Mouse (Mus musculus): ENCODE measurements around the gene Usp24.
"Not testable (repeated sequence)": the region's sequence is repeated elsewhere in the genome, so short reads cannot be mapped to it uniquely, and the experiment has no call there.

Gene Usp24

DNA sequence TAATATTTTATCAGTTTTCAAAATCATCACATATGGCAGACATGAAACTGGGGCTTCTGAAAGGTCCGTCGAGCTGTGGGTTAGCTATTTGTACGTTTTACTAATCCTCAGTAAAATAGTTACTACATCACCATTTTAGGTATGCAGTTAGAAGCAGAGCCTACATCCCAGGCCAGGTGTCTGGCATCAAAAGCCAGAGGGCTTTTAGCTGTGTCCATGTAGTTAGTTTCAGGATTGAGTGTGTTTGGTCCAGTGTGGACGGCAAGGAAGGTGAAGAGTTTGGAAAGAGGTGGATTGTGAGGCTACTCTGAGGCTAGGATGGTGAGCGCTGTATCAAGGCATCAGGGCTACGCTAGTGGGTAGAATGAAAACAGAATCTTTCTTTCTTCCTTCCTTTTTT, 3.0 kb downstream of the Usp24 start:
- no peak for DNase-seq (ENCODE audit: low spot score)

DNA sequence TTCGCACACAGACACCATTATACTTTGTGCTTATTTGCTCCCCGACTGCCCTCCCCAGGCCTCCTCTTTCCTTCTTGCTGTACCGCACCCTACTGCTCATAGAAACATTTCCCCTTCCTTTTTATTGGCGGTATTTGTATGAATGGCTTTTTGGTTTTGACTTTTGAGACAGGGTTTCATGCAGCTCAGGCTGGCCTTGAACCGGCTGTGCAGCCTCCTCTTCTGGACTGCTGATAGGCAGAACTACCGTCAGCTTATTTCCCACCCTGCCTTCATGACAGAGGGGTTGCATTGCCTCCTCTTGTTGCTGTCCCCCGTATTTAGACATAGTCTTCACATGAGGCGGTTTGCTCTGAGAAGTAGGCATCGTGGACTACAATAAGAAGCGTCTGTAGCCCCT, 6.8 kb downstream of the Usp24 start:
- no peak for DNase-seq (ENCODE audit: low spot score)

DNA sequence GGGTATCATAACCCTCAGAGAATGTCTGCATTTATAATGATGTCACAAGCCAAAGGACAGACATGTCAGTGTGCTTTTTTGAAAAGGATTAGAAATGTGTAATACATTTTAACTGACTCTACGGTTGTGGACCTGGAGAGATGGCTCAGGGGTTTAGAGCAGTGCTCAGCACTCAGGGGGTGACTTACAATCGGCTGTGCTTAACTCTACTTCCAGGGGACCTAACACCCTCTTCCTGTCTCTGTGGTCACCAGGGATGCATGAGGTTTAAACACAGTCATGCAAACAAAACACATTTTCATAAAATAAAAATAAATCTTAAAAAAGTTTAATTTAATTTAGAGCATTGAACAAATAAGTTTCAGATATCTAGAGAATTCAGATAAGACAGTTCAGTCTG, 7.3 kb downstream of the Usp24 start:
- DNase-seq (ENCODE audit: low spot score) = no peak

DNA sequence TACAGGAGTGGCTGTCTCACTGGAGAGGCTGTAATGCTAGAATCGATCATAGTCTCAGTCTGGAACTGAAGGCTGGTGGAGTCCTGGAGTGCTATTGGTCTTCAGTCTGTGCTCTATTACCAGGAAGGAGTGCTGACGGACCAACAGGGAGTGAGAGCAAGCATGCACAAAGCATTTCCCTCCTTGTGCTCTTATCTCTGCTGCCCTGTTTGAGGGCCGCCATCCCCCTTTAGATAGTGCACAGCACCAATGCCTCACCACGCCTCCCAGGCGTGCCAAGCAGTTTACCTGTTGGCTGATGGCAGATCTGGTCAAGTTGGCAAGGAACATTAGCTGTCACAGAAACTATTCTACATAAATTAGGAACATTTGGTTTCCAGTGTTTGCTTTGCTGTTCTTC, 11.4 kb downstream of the Usp24 start:
- no peak for DNase-seq (ENCODE audit: low spot score)

DNA sequence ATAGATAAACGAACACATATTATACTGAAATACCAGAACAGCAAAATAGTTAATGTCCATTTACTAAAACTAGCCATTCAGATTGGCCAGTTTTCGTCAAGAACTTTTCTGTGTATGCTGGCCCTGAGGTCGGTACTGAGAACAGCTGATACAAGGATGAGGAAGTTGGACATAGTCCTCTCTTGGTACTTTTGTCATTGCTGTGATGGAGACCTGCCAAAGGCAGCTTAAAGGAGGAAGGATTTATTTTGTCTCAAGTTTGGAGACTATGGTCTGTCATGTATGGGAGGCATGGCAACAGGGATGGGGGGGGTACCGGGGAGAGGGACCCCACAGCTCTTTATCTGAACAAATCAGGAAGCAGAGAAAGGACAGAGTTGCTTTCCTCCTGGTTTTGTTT, 12.7 kb downstream of the Usp24 start:
- DNase-seq (ENCODE audit: low spot score) = no peak

DNA sequence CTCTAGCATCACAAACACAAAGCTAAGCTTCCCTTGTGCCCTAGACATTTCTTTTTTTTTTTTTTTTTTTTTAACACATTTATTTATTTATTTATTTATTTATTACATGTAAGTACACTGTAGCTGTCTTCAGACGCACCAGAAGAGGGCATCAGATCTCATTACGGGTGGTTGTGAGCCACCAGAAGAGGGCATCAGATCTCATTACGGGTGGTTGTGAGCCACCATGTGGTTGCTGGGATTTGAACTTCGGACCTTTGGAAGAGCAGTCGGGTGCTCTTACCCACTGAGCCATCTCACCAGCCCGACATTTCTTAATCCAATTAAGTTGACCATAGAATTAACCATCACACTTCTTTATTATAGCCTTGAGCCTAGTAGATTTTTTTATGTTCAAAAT, 13.2 kb downstream of the Usp24 start:
- not testable (repeated sequence) for DNase-seq (ENCODE audit: low spot score)

DNA sequence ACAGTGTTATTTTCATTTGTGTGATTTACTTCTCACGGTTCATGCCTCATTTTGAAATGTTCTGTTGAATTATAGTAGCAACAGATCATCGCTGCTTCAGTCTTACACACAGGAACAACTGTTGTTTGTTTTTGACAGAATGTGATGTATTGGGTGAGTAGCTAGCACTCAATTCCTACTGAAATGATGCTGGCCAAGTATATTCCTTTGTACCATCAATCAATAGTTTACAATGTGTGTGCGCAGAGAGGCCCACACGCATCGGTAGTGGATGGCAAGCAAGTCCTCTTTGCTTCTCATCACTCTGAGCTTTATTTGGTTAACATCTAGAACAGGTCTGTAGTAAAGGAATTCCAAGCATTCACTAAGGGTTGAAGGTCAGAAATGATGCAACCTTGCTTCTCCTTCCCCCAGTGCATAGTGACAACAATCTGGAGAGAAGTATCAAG, 14.4 kb downstream of the Usp24 start:
- peak; percentile 22 for DNase-seq (ENCODE audit: low spot score)

DNA sequence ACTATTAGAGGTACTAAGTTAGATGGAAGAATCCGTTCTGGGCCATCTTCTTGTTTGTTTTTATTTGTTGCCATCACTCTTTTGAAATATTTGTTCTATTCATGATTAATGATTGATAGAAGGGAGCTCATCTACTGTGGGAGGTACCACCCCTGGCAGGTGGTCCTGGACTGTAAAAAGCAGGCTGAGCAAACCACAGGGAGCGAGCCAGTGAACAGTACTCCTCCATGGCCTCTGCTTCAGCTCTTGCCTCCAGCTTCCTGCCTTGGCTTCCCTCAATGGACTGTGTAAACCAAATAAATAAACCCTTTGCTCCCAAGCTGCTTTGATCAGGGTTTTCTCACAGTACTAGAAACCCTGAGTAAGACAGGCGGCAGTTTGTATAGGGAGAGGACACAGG, 17.1 kb downstream of the Usp24 start:
- DNase-seq (ENCODE audit: low spot score) = no peak

DNA sequence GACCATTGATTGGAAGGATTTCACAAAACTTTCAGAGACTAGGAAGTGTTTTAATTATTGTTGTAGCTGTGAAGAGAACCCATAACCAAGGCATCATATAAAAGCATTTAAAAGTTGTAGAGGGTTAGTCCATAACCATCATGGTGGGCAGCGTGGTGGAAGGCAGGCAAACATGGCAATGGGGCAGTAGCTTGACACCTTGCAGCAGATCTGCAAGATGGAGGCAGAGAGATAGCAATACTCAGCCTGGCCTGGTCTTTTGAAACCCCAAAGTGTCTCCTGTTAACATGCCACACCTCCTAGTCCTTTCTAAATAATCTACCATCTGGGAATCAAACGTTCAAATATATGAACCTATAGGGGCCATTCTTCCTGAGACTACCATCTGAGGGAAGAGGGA, 17.6 kb downstream of the Usp24 start:
- DNase-seq (ENCODE audit: low spot score) = no peak

DNA sequence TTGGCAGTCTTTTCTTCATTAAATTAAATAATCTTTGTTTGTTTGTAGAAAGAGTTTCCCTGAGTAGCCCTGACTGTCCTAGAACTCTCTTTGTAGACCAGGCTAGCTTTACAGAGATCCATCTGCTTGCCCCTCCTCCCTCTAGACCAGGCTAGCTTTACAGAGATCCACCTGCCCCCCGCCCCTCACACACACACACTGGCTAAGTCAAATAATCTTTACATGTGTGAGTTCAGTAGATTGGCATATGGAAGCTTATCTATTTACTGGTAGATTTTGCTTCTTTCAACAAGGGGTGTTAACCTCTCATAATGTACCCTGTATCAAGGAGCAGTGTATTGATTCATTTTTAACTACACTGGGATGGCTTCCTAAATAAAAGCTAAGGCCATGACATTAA, 19.8 kb downstream of the Usp24 start:
- no peak for DNase-seq (ENCODE audit: low spot score)

DNA sequence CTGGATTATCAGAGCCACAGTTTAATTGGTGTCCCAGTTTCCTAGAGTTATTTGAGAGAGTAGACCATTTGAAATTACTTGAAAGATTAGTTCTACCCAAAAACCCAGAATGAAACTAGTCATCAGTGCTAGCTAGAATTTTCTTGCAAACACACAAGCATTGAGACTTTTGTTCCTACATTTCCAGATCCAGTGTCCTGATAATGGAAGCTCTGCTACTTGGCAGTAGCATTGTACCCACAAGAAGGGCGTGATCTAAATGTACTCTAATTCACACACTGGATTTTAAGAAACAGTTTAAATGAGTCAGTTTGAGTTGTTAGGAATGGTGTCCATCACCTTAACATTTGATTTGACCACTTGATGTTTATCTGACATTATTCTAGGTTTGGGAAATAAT, 31.7 kb downstream of the Usp24 start:
- DNase-seq (ENCODE audit: low spot score) = no peak

DNA sequence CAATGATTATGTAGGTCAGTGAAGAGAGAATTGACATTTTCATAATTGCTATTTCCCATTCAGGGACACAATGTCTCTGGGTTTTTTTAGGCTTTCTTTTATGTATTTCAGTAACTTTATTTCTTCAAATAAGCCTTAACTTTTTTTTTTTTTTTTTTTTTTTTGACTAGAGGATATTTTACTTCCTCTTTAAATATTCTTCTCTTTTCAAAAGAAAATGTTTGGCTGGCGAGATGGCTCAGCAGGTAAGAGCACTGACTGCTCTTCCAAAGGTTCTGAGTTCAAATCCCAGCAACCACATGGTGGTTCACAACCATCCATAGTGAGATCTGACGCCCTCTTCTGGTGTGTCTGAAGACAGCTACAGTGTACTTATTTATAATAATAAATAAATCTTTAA, 39.0 kb downstream of the Usp24 start:
- not testable (repeated sequence) for DNase-seq (ENCODE audit: low spot score)

DNA sequence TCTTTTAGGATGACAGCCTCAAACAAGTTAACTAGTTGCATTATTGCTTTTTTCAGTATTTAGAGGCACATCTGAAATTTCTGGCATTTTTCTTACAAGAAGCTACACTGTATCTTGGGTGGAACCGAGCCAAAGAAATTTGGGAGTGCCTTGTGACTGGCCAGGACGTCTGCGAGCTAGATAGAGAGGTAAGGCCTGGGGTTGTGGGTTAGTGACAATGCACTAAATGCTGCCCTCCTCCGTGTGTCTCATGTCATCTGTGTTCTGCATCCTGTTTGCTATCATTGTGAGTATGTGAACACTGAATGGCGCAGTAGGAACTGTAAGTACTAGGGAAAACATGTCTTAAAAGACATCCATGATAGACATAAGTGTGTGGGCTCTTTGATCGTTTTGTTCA, 54.0 kb downstream of the Usp24 start:
- DNase-seq (ENCODE audit: low spot score) = no peak

DNA sequence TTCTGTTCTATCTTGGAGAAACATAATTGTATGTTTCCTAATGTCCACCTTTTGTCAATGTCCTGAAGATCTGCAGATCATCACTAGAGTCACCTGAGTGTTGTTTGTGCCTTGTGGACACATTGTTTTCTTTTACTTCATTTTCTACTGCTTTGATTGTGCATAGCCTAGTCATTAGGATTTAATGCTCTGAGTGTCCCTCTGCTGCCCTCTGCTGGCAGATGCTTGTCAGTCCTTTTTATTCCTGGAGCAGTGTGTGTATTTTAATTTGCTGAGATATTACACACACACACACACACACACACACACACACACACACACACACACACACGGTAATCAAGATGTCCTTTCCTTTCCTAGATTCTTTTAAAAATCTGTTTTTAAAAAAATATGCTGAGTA, 59.8 kb downstream of the Usp24 start:
- peak; percentile 90 for DNase-seq (ENCODE audit: low spot score)

DNA sequence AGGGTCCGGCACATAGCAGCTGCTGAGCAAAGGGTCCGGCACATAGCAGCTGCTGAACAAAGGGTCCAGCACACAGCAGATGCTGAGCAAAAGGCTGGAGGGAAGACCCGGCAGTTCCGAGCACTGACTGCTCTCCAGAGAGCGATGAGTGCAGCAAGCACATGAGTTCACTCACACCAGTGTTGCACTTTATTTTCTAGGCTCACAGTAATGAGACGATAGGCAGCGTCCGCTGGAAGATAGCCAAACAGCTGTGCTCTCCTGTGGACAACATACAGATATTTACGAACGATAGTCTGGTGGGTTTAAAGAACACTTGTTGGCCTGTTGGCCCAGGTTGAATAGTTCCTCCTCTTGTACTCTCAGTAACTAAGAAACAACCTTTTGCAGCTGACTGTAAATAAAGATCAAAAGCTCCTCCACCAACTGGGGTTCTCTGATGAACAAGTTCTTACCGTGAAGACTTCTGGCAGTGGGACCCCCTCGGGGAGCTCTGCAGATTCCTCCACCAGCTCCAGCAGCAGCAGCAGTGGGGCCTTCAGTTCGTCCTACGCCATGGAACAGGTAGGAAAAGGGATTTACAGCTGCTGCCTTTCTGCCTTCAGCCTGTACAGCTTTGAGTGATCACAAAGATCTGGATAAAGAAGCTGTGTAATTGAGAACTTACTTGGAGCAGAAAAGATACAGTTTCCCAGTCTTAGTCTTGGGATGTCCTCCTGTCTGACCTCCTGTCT, 63.0 kb downstream of the Usp24 start:
- no peak for DNase-seq (ENCODE audit: low spot score)

DNA sequence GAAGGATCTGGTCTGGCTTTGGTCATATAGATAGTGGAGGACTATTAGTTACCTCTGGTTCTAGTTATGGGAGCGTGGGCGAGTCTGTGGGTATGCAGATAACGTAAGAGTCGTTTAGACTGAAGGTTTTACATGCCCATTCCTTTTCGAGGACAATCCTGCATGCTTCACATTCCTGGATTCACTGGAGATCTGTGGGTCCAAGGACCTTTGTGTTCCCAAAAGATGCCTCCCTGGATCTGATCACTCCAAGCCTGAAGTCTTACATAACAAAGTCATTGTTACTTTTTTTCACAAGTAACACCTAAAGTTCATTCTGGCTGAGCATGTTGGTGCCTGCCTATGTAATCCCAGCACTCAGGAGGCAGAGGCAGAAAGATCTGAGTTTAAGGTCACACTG, 65.1 kb downstream of the Usp24 start:
- DNase-seq (ENCODE audit: low spot score) = no peak

DNA sequence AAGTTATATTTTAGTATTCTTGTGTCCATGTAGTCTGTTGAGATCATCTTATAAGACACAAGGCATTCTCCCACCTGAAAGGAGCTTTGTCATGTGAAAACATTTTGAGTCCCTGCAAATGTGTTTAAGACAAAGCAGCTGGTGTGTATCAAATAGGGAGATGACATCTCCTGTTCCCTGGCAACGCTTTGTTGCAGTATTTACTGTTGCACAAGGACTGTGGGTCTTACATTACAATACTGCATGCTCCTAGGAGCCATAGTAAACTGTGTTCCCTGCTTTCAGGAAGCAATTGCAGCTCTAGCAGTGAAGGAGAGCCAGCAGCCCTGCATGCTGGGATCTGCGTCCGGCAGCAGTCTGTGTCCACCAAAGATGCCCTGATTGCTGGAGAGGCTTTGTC, 73.9 kb downstream of the Usp24 start:
- no peak for DNase-seq (ENCODE audit: low spot score)

DNA sequence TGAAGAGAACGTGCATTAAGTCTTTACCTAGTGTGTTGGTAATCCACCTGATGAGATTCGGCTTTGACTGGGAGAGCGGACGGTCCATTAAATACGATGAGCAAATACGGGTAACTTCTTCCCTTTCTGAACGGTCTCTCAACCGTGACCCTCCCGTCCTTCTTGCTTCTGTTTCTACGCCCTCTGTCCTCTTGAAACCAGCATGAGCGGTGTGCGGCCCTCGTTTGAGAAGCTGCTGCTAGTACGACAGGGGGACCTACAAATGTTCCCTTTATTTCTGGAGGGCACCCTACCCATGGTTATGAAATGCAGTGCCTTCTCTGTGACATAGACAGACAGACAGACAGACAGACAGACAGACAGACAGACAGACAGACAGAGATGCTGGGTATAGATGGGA, 93.6 kb downstream of the Usp24 start:
- DNase-seq (ENCODE audit: low spot score) = no peak

DNA sequence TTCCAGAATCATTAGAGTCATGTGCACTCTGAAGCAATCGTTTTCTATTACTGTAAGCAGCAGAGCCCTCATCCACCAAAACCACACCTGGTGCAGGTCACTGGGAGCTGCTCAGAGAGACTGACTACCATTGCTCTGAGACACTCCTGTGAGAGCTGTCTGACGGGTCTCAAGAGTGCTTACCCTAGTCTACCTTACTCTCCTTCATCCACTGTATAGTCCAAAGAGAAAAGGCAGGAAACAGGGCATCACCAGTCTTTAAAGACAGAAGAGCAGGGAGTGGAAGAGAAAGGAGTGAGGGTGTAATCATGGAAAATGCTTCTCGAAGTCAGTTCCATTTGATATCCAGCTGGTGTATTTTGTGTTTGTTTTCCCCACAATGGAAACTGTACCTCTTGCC, 103.2 kb downstream of the Usp24 start:
- no peak for DNase-seq (ENCODE audit: low spot score)

DNA sequence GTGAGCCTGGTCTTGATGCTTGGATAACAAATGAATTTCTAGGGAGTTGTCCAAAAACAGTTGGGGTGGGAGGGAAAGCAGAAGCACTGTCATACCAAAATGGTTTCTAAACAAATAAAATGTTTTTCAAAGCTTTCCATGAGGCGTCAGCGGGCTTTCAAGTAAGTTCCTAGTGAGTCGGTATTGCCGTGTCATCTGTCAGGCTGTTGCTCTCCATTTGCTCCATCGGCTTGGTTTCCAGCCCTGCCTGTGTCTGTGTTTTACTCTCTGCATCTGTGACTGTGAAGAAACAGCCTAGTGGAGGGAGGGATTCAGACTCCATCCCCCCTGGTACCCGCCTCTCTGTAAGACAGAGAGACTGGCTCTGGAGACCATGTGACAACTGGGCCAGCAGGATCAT, 103.8 kb downstream of the Usp24 start:
- no peak for DNase-seq (ENCODE audit: low spot score)

DNA sequence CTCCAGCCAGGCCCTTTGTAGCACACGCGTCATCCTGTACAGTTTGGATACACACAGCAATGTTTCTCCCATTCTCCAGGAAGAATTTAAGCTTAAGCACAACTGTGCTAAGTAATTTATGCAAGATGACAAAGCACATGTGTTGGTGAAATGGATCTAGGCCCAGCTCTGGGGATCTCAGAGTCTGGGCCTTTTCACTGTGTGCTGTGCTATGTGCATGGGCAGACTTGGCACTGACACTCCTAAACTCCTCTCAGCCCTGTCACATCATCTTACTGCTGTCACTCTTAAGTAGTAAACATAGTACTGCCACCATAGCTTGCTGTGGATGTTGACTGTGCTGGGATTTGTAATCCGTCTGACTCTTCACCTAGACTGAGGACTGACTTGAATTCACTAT, 106.6 kb downstream of the Usp24 start:
- no peak for DNase-seq (ENCODE audit: low spot score)

DNA sequence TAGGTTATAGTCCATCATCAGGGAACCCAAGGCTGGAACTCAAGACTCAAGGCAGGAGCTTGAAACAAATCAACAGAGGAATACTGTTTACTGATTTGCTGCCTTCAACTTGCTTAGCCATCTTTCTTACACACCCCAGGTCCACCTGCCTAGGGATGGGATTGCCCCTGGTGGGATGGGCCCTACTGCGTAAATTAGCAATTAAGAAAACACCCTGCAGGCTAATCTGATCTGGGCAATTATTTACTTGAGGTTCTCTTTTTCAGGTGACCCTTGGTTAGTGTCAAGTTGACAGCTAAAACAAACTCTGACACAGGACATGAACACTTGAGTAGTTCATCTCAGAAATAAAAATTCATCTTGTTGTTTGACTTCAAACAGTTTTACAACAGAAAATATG, 108.5 kb downstream of the Usp24 start:
- DNase-seq (ENCODE audit: low spot score) = no peak

DNA sequence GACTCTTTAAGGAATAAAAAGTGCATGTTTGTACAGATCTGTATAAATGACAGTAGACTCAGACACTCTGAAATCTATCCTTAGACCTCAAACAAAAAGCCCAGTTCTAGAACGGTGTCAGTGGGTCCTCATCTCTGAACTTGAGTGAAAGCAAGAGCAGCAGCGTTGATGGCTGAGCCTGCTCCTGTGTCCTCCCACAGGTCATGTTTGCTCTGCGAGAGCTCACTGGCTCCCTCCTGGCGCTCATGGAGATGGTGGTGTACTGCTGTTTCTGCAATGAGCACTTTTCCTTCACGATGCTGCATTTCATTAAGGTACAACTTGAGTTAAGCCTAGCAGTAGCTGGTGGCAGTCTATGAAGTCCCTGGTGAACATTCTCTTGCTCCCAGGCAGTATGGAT, 110.3 kb downstream of the Usp24 start:
- no peak for DNase-seq (ENCODE audit: low spot score)

DNA sequence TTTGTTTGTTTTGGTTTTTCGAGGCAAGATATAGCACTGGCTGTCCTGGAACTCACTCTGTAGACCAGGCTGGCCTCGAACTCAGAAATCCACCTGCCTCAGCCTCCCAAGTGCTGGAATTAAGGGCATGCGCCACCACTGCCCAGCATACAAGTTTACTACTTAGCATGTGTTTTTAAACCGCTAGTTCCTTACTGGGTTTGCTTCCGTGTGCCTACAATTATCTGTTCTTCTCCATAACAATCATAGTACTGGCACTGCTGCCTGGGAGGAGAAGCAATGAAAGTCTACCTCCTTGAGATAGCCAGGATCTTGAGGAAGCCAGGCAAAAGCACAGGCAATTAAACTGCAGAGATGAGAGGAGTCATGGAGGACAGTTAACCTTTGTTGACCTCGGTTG, 112.6 kb downstream of the Usp24 start:
- DNase-seq (ENCODE audit: low spot score) = no peak

DNA sequence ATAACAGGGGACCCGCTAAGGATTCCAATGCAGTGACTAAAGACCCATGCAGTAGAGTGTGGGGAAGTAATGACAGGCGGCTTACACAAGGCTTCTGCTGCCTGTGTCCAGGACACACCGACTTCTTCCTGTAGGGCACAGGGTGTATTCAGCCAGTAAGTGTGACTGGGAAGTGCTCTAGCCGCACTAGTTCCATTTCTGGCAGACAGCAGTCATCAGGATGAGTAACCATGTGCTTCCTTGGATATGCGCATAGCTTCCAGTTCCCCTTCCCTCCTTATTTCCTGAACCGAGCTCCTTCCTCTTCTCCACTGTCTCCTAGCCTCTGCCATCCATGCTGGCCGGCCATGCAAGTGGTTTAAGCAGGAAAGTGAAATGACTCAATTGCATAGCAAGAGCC, 113.1 kb downstream of the Usp24 start:
- DNase-seq (ENCODE audit: low spot score) = no peak

Data from adipocyte (in vitro differentiated cells).